Mouse (Mus musculus): ENCODE data around the gene Ak3.

DNA sequence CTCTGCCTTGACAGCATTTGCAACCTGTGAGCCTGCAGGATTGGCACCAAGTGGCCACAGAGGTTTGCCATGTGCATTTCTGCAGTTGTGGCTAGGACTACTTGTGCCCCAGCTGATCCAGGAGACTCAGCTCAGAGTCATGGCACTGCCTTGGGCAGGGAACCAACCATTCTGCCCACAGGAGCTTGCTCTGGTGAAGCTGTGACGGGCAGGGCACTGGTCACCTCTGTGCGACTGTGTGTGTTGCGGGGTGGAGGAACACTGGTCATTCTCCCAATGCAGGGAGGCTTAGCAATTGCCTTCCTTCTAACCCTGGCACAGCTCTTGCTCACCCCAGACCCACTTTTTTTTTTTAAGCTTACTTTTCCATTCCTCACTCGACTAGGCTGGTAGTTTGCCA is 7.7 kb upstream of the Ak3 start:
- no peak for TF ChIP-seq EP300 (optimal IDR thresholded peaks at IDR 0.05)
- no peak for TF ChIP-seq CTCF (IDR thresholded peaks at IDR 0.05; ENCODE audit: low read depth)
